Mouse (Mus musculus) skeletal muscle tissue, postnatal 0 days (tissue): ENCODE results near the gene Phf3. TPM values are rescaled to one million over a fixed set of nuclear protein-coding genes. Genes with fewer than 3 reads are reported as not detected.

Experiments
- polyA plus RNA-seq: library from polyadenylated mRNA; unstranded; fragments of >200 nt; fragmentation: Nextera tagmentation; extraction: Ambion mirVana; gene quantifications from 2 replicates; pipeline ENCODE4 v1.2.1, GENCODE M21; 2015

The Phf3 gene
- polyA plus RNA-seq = 14.1 and 14.5 TPM in 2 replicates

GRCm38 (mm10) chr1:30873541-30874260 is at the start of gene Phf3:
TSS of gene Phf3 (minus strand) at chr1:30873921.

Other genes starting within 250 kb of the Phf3 start
- gene AC153137.1, start 104.0 kb upstream of the Phf3 start, polyA plus RNA-seq = not detected in 2 replicates